ENCODE assay signal across 8 mouse cellular contexts in the genomic region with DNA sequence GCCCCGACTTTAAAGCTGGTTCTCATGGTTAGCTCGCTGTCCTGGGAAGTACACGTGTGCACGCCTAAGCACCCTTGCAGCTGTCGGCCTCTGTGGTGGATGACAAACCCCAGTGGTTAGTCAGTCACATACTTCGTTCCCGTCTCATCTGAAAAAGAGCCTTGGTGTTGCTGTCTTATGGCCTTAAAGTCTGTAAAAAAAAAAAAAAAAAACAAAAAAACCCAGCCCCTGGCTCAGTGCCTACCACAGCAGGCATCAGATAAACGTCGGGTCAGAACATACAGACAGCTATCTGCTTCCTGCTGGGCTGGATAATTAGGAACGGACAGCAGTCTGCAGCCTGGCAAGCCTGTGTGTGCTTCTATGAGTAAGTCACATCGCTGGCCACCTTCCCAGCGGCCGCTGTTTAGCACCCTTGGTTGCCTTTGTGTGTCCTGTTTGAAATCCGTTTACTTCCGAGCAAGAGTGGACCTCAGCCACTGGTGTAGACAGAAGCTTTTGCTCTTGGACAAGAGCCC. TPM values are rescaled to one million over a fixed set of nuclear protein-coding genes. Genes with fewer than 3 reads are reported as not detected.
A peak's percentile ranks its signal among the peaks of the same experiment; 100 is the strongest.
DNase-seq lines count a peak whose midpoint lies in the region; ATAC-seq and TF ChIP-seq lines count a peak whose summit lies in the region.

No protein-coding gene starts in this region.

- peak; percentile 90 for DNase-seq in left cerebral cortex, postnatal 4 days
- DNase-seq in left cerebral cortex, adult 2 months (ENCODE audit: extremely low spot score in 1 of 2, low spot score in 2 of 2) = no peak
- DNase-seq in Patski (ENCODE audit: low read depth, low spot score) = no peak
- peak; percentile 52 to 71 for DNase-seq in cerebellum, postnatal 25 days
- peak; percentile 45 to 47 for DNase-seq in heart, postnatal 36 days
- DNase-seq in skeletal muscle tissue, adult 2 months (ENCODE audit: low read depth, low spot score) = peak; percentile 75
- no peak for DNase-seq in left cerebral cortex, adult 8-10 months (ENCODE audit: low spot score in 2 of 2)
- no peak for DNase-seq in frontal cortex, postnatal 10 days (ENCODE audit: low spot score in 2 of 2)

- in situ Hi-C loops in Patski (cut with MboI; ENCODE audit: low pct_unique_long_range_greater_than_20kb) = no loop called here

- CTCF ChIA-PET in Patski (lab: Charles Lee) = interaction anchor here (1.0 to 1.2 kb wide), 2 partner anchors 13 to 40 kb away, joined by 3 to 5 read pairs; no protein-coding TSS in a partner anchor

- H3K27me3 ChIP-seq in Patski = no peaks in the 10 kb centered on the region

- ATAC-seq in Patski = peak; percentile 69

- H3K4me3 ChIP-seq in left cerebral cortex, adult 2 months = no peak overlapping the region

- POLR2A ChIA-PET in Patski (lab: Charles Lee) = interaction anchor here (0.8 kb wide), 1 partner anchor 46 kb away, joined by 3 read pairs; the partner anchor contains the start of gene Rnf19b

- no peak for TF ChIP-seq CTCF in left cerebral cortex, adult 2 months (IDR thresholded peaks at IDR 0.05)
- TF ChIP-seq CTCF in Patski (IDR thresholded peaks at IDR 0.05) = no peak

- intact Hi-C loops in left cerebral cortex, postnatal 4 days (cut with DNase I) = no loop called here
- intact Hi-C loops in left cerebral cortex, adult 2 months (cut with DNase I) = no loop called here
- intact Hi-C loops in heart, postnatal 36 days (cut with DNase I) = no loop called here

- no peak overlapping the region for H3K27ac ChIP-seq in left cerebral cortex, adult 2 months

RNA-seq across cellular contexts. Expression of gene Ak2, which starts 19.9 kb away (rescaled TPM):
- total RNA-seq in left cerebral cortex, postnatal 4 days (2021) = 10 to 100 TPM; 33.5 to 33.8 TPM
- total RNA-seq in left cerebral cortex, adult 2 months (2021) = 10 to 100 TPM; 25.7 to 30.4 TPM
- polyA plus RNA-seq in Patski (2021) = 64.2 TPM
- total RNA-seq in heart, postnatal 36 days (2021) = 10 to 100 TPM; 67.6 to 71.0 TPM
- total RNA-seq in left cerebral cortex, adult 8-10 months (2022) = 10 to 100 TPM; 23.4 to 28.1 (median 25.2) TPM

RNA-seq across cellular contexts. Expression of gene Rnf19b, which starts 46.4 kb away (rescaled TPM):
- total RNA-seq in left cerebral cortex, postnatal 4 days (2021) = 100 to 1,000 TPM in 1 of 2 experiments, 10 to 100 TPM in 1; 97.9 to 102 TPM
- 10 to 100 TPM; 52.6 to 57.7 TPM for total RNA-seq in left cerebral cortex, adult 2 months (2021)
- 31.4 TPM for polyA plus RNA-seq in Patski (2021)
- 10 to 100 TPM; 24.3 to 27.2 TPM for total RNA-seq in heart, postnatal 36 days (2021)
- total RNA-seq in left cerebral cortex, adult 8-10 months (2022) = 10 to 100 TPM; 50.2 to 60.3 (median 52.6) TPM

RNA-seq across cellular contexts. Expression of gene Azin2, which starts 49.4 kb away (rescaled TPM):
- 10 to 100 TPM; 17.8 to 20.0 TPM for total RNA-seq in left cerebral cortex, postnatal 4 days (2021)
- 10 to 100 TPM; 45.2 to 53.2 TPM for total RNA-seq in left cerebral cortex, adult 2 months (2021)
- 18.0 TPM for polyA plus RNA-seq in Patski (2021)
- 1 to 10 TPM; 2.4 to 3.0 TPM for total RNA-seq in heart, postnatal 36 days (2021)
- 10 to 100 TPM; 48.2 to 54.6 (median 49.8) TPM for total RNA-seq in left cerebral cortex, adult 8-10 months (2022)

Comparison
In these comparisons a context has a peak if more than half of its experiments do, and no peak if none do; other contexts are left out.
1. DNase-seq: peak in left cerebral cortex, postnatal 4 days (single experiment), cerebellum, postnatal 25 days (2 of 2), heart, postnatal 36 days (2 of 2) and skeletal muscle tissue, adult 2 months (single experiment); none in left cerebral cortex, adult 2 months (0 of 2), Patski (single experiment), left cerebral cortex, adult 8-10 months (0 of 2) and frontal cortex, postnatal 10 days (0 of 2).
2. RNA of gene Azin2, which starts 49.4 kb away (total RNA-seq): 45.2 to 53.2 TPM in left cerebral cortex, adult 2 months, 48.2 to 54.6 TPM in left cerebral cortex, adult 8-10 months and 17.8 to 20.0 TPM in left cerebral cortex, postnatal 4 days; 2.4 to 3.0 TPM in heart, postnatal 36 days; every median in the first group is over 4 times any median in the second.